Mouse (Mus musculus) left cerebral cortex, postnatal 25 days (tissue): ENCODE results near the gene Ttc13. TPM values are rescaled to one million over a fixed set of nuclear protein-coding genes. Genes with fewer than 3 reads are reported as not detected.
A peak's percentile ranks its signal among the peaks of the same experiment; 100 is the strongest.

Experiments
- DNase-seq, 2 experiments: peaks; one replicate each; pipeline ENCODE4 v3.0.0; 2022; ENCODE audit warnings: low spot score in 2 of 2, mixed read lengths in 1 of 2
- intact Hi-C: fragments of 180-260 bp; cut with DNase I; formaldehyde crosslinking; loops from one replicate; pipeline ENCODE4 v1.15.1; 2025
- total RNA-seq, 2 experiments: library from RNA; stranded (reverse); gene quantifications; 2 replicates each; pipeline ENCODE4 v1.2.3; 2021

Gene Ttc13
- total RNA-seq: 10 to 100 TPM; 39.1 to 46.4 TPM

DNA sequence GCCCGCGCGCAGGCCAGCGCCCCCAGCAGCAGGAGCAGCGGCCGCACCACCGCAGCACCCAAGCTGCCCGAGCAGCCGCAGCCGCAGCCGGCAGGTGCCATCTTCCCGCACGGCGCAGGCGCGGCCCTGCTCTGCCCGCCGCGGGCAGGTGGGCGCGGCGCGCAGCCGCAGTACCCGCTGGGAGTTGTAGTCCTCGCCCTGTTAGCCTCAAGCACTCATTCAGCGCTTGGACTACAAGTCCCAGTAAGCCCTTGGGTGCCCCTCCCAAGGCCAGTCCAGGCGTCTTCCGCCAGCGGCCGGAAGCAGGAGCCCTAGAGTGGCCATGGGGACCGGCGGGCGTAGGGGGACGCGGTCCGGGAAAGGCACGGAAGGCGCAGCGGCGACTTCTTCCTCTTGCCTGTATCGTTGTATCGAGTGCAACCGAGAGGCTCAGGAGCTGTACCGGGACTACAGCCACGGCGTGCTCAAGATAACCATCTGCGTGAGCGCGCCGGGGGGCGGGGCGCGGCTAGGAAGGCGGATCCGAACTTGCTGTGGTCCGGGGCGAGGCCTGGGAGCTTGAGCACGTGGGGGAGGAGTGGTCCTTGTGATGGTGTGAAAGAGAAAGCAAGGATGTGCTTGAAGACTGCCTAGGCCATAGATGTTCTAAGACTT lies at the start of gene Ttc13, which contains the start of gene Arv1:
TSS of gene Ttc13 (minus strand) at position 122 of the 654 bp plus-strand sequence.
TSS of gene Arv1 (plus strand) at position 278 of the 654 bp plus-strand sequence.
- intact Hi-C loops: no loop called here
- peak; percentile 96 to 97 for DNase-seq

- DNase-seq: no peak
Measured at GRCm38 (mm10) chr8:124763061-124763460, 41.3 kb upstream of the Ttc13 start.

DNA sequence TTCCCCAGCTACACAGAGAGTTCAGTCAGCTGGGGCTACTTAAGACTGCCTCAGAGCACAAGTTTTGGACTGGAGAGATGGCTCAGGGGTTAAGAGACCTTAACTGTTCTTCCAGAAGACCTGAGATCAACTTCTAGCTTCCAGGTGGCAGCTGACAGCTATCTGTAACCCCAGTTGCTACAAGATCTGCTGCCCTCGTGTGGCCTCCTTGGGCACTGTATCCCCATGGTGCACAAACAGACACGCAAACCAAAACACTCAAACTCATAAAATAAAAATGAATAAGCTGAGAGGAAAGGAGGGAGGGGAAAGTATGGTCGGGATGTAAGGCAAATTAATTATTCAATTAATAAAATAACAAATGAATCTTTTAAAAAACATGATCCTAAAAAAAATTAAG lies 36.8 kb upstream of the Ttc13 start:
- intact Hi-C loops: no loop called here
- no peak for DNase-seq

More at GRCm38 (mm10) chr8:124763061-124763460, 41.3 kb upstream of the Ttc13 start:
- intact Hi-C loops: no loop called here

- intact Hi-C loops: no loop called here
- no peak for DNase-seq
Measured at GRCm38 (mm10) chr8:124756601-124757000, 34.8 kb upstream of the Ttc13 start.

DNA sequence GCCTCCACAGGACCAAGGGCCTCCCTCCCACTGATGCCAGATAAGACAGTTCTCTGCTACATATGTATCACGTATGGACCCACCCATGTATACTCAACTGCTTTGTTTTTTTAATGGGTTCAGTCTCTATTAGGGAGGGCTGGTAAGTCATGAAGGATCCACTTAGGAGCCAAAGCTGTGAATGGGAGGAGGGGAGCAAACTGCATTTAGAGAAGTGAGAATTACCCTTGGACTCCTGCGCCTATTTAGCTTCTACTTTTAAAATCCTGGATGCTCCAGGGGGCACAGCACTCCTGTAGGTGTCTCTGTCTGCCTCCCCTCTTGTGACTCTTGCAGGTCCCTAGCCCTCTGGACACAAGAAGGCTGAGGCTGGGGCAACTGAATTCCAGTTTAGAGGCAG lies 34.4 kb upstream of the Ttc13 start:
- intact Hi-C loops: no loop called here
- no peak for DNase-seq

- DNase-seq: no peak
- intact Hi-C loops: no loop called here
Measured at GRCm38 (mm10) chr8:124755481-124755880, 33.7 kb upstream of the Ttc13 start.

- DNase-seq: no peak
- intact Hi-C loops: loop anchor here (5.0 kb wide), 1 partner anchor 73 kb away; no protein-coding TSS in a partner anchor
Measured at GRCm38 (mm10) chr8:124754792-124755190, 33.0 kb upstream of the Ttc13 start.

GRCm38 (mm10) chr8:124754101-124754791 lies 32.5 kb upstream of the Ttc13 start:
- peak in 1 of 2 experiments; percentile 35 for DNase-seq
- intact Hi-C loops: loop anchor here (5.0 kb wide), 1 partner anchor 73 kb away; no protein-coding TSS in a partner anchor

GRCm38 (mm10) chr8:124752325-124752862 lies 30.6 kb upstream of the Ttc13 start:
- intact Hi-C loops: loop anchor here (5.0 kb wide), 1 partner anchor 75 kb away; no protein-coding TSS in a partner anchor
- DNase-seq: no peak

DNA sequence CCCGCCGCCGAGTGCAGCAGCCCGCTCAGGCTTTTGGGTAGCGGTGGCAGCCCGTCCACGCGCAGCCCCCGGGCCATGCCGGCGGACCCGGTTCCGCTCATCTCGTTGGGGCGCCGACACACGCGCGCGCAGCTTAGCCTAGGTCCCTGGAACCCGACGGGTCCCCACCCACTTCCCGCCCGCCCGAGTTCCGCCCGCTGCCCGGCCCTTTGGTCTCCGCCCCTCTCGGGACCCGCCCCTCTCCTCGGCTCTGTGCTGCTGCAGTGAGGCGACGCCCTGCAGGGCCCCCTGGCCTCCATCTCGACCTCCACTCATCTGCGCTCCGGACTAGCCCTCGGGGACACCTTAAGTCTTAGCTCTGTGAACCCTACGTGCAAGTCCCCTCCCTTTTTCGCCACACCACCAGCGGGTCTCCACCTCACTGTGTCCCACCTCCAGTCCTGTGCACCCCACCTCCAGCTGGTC lies 30.0 kb upstream of the Ttc13 start, which contains the start of gene Fam89a:
TSS of gene Fam89a (minus strand) at position 124 of the 465 bp plus-strand sequence.
- intact Hi-C loops: loop anchor here (5.0 kb wide), 1 partner anchor 76 kb away; no protein-coding TSS in a partner anchor
- DNase-seq: no peak

GRCm38 (mm10) chr8:124751191-124751590 lies 29.4 kb upstream of the Ttc13 start:
- no peak for DNase-seq
- intact Hi-C loops: loop anchor here (5.0 kb wide), 1 partner anchor 76 kb away; no protein-coding TSS in a partner anchor

- intact Hi-C loops: no loop called here
- no peak for DNase-seq
Measured at GRCm38 (mm10) chr8:124746661-124747060, 24.9 kb upstream of the Ttc13 start.

GRCm38 (mm10) chr8:124739268-124739667 lies 17.5 kb upstream of the Ttc13 start:
- no peak for DNase-seq
- intact Hi-C loops: no loop called here

GRCm38 (mm10) chr8:124735371-124735911 lies 13.7 kb upstream of the Ttc13 start:
- no peak for DNase-seq
- intact Hi-C loops: no loop called here

DNA sequence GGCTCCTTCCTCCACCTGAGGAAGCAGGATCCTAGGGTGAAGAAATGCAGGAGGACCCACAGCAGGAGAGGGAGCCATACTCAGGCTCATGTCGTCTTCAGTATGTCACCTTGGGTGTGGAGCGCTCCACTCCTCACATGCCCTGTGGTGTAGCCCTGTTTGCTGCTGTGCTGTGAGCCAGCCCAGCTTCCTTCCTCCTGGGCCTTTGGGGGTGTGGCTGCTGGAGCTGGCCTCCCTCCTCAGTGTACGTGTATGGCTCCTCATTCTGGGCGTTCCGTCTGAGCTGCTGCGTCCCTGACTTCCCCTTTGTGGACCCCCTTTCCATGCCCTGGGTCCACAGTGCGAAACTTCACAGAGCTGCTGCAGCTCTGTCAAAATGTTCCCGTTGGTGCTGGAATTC lies 11.0 kb upstream of the Ttc13 start:
- DNase-seq: no peak
- intact Hi-C loops: no loop called here

- intact Hi-C loops: no loop called here
Measured at GRCm38 (mm10) chr8:124724301-124724700, 2.5 kb upstream of the Ttc13 start.

GRCm38 (mm10) chr8:124720938-124721861 lies 583 bp downstream of the Ttc13 start:
- DNase-seq: peak in 1 of 2 experiments; percentile 27
- intact Hi-C loops: no loop called here

More at GRCm38 (mm10) chr8:124724301-124724700, 2.5 kb upstream of the Ttc13 start:
- no peak for DNase-seq

DNA sequence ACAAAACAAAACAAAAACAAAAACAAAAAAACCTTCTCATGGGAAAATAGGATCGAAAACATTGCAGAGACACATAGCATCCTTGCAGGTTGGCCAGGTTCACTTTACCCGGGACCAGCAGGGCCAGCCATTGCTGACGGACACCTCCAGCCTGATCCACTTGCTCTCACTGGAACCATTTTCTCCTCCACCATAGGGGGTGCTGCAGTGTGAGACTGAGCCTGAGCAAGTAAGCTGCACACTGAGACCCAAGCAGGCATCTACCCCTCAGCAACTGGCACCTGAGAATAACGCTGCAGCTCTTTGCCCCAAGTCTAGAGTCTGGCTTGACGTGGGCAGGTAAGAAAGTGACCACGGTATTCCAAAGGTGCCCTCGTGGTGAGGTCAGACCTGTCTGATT lies 1.6 kb downstream of the Ttc13 start:
- no peak for DNase-seq
- intact Hi-C loops: no loop called here

DNA sequence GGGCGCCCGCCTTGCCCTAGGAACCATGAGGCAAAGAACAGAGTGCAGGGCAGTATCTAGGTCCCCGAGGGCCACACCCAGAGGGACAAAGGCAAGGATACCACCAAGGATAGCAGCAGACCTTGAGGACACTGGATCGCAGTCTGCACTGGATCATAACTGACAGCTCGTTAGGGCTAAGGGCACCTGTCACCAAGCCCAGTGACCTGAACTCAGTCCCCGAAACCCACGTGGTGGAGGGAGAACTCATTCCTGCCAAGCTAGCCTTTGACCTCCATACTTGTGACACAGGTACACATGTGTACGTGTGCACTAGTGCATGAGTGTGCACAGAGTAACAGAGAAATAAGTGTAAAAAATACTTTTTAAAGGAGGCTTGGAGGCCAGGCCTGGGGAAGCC lies 6.0 kb downstream of the Ttc13 start:
- no peak for DNase-seq
- intact Hi-C loops: no loop called here
